ENCODE assay signal across 9 mouse cellular contexts in genomic region chr11:78347070-78347754, GRCm38 (mm10). TPM values are rescaled to one million over a fixed set of nuclear protein-coding genes. Genes with fewer than 3 reads are reported as not detected.
DNase-seq lines count a peak whose midpoint lies in the region; ATAC-seq and TF ChIP-seq lines count a peak whose summit lies in the region.
"Had no signal": no experiment of that assay in that cellular context is flagged by ENCODE, and none has a peak within 500 bp of the region (broad histone marks: within the 10 kb centered on the region; RNA-seq: fewer than 3 reads in every experiment).

No protein-coding gene starts in this region.

- H3K36me3 ChIP-seq in kidney, embryonic 16.5 days (ENCODE audit: insufficient read depth, low read length), result peaks cover 7% of the 10 kb centered on the region; the same call in 1 of the 2 replicates
- H3K36me3 ChIP-seq in heart, postnatal 0 days (replicated peaks; ENCODE audit: control insufficient read depth, insufficient read depth, low read length), result peaks cover 6% of the 10 kb centered on the region; the same call in 1 of the 2 replicates
- peaks cover 18% of the 10 kb centered on the region for H3K36me3 ChIP-seq in liver, embryonic 12.5 days

- no peaks in the 10 kb centered on the region for H3K9me3 ChIP-seq in kidney, embryonic 16.5 days (ENCODE audit: low read length)
- H3K9me3 ChIP-seq in heart, postnatal 0 days (replicated peaks; ENCODE audit: control insufficient read depth, low read length), result no peaks in the 10 kb centered on the region
- no peaks in the 10 kb centered on the region for H3K9me3 ChIP-seq in liver, embryonic 12.5 days (replicated peaks)

- ATAC-seq in kidney, embryonic 16.5 days (ENCODE audit: low FRiP score, low TSS enrichment), result no peak
- peak; percentile 34; the same call in 1 of the 2 replicates for ATAC-seq in heart, postnatal 0 days (ENCODE audit: insufficient read depth, low read depth)
- ATAC-seq in liver, embryonic 12.5 days, result no peak
- ATAC-seq in neutrophil, adult 5-6 weeks (ENCODE audit: extremely low read depth, insufficient number of reproducible peaks, low FRiP score, poor library complexity, severe bottlenecking), result peak; percentile 37
- no peak for ATAC-seq in activated CD4-positive, CD25-positive, alpha-beta regulatory T cell, adult 4 months

- 84% methylated on average over 10 of the region's 10 CpGs for WGBS in kidney, embryonic 16.5 days
- WGBS in heart, postnatal 0 days, result 89% methylated on average over 10 of the region's 10 CpGs
- WGBS in liver, embryonic 12.5 days (ENCODE audit: insufficient replicate concordance), result 84% methylated on average over 10 of the region's 10 CpGs

- H3K4me3 ChIP-seq in kidney, embryonic 16.5 days (ENCODE audit: low read length), result no peak overlapping the region
- H3K4me3 ChIP-seq in heart, postnatal 0 days (ENCODE audit: low read depth, low read length), result no peak overlapping the region
- H3K4me3 ChIP-seq in liver, embryonic 12.5 days, result no peak overlapping the region

- DNase-seq in kidney, adult 18-20 months, result peak; percentile 80
- peak; percentile 79 for DNase-seq in MN1 (ENCODE audit: low spot score)
- DNase-seq in cerebellum, adult 9-11 months, result peak; percentile 76
- peak; percentile 46 for DNase-seq in heart, postnatal 0 days (ENCODE audit: low spot score)

- H3K27ac ChIP-seq in kidney, embryonic 16.5 days (ENCODE audit: low read length), result no peak overlapping the region
- no peak overlapping the region for H3K27ac ChIP-seq in heart, postnatal 0 days (ENCODE audit: low read depth)
- 0 out of 2 replicates have a peak overlapping the region, but pooled peaks have one; percentile 95 for H3K27ac ChIP-seq in liver, embryonic 12.5 days

- H3K4me2 ChIP-seq in kidney, embryonic 16.5 days (replicated peaks; ENCODE audit: low read depth, low read length), result no peak overlapping the region
- H3K4me2 ChIP-seq in heart, postnatal 0 days (ENCODE audit: low read depth, low read length), result no peak overlapping the region
- 0 out of 2 replicates have a peak overlapping the region, but pooled peaks have one; percentile 98 for H3K4me2 ChIP-seq in liver, embryonic 12.5 days

- peak; percentile 83 for TF ChIP-seq CTCF in heart, postnatal 0 days (IDR thresholded peaks at IDR 0.05; ENCODE audit: low read depth)

- peaks cover 37% of the 10 kb centered on the region for H3K4me1 ChIP-seq in kidney, embryonic 16.5 days (ENCODE audit: insufficient read depth, low read length)
- peaks cover 32% of the 10 kb centered on the region for H3K4me1 ChIP-seq in heart, postnatal 0 days (ENCODE audit: control insufficient read depth, insufficient read depth)
- H3K4me1 ChIP-seq in liver, embryonic 12.5 days, result peaks cover 69% of the 10 kb centered on the region

- no peaks in the 10 kb centered on the region for H3K27me3 ChIP-seq in kidney, embryonic 16.5 days (ENCODE audit: insufficient read depth, low read length)
- no peaks in the 10 kb centered on the region for H3K27me3 ChIP-seq in heart, postnatal 0 days (ENCODE audit: control insufficient read depth, insufficient read depth, low read length)
- no peaks in the 10 kb centered on the region for H3K27me3 ChIP-seq in liver, embryonic 12.5 days (replicated peaks)

- no peak overlapping the region for H3K9ac ChIP-seq in kidney, embryonic 16.5 days (replicated peaks; ENCODE audit: low read length)
- H3K9ac ChIP-seq in heart, postnatal 0 days (replicated peaks; ENCODE audit: low read depth, low read length), result no peak overlapping the region
- H3K9ac ChIP-seq in liver, embryonic 12.5 days, result no peak overlapping the region

- TF ChIP-seq EP300 in heart, postnatal 0 days (IDR thresholded peaks at IDR 0.05; ENCODE audit: low read depth), result no peak

RNA-seq across cellular contexts. Expression of gene Unc119, which starts 3.9 kb away (rescaled TPM):
- 39.4 and 42.3 TPM in 2 replicates for polyA plus RNA-seq in kidney, embryonic 16.5 days (2015; fragmentation: Nextera tagmentation; extraction: Ambion mirVana)
- total RNA-seq in heart, postnatal 0 days (2014; rRNA removed; ENCODE audit: low replicate concordance), result 52.9 and 57.3 TPM in 2 replicates
- polyA plus RNA-seq in heart, postnatal 0 days (2015; fragmentation: Nextera tagmentation; extraction: Ambion mirVana), result 20.9 and 24.8 TPM in 2 replicates
- 46.5 and 50.4 TPM in 2 replicates for polyA plus RNA-seq in liver, embryonic 12.5 days (2016; fragmentation: Nextera tagmentation; extraction: Ambion mirVana)
- total RNA-seq in neutrophil, adult 5-6 weeks (2017), result 62.9 and 76.7 TPM in 2 replicates
- 10 to 100 TPM; 17.0 to 17.6 TPM for polyA plus RNA-seq in activated CD4-positive, CD25-positive, alpha-beta regulatory T cell, adult 4 months (2017; shearing (Covaris generic))

RNA-seq across cellular contexts. Expression of gene Pigs, which starts 19.0 kb away (rescaled TPM):
- polyA plus RNA-seq in kidney, embryonic 16.5 days (2015; fragmentation: Nextera tagmentation; extraction: Ambion mirVana), result 97.0 and 100 TPM in 2 replicates
- total RNA-seq in heart, postnatal 0 days (2014; rRNA removed; ENCODE audit: low replicate concordance), result 36.0 and 39.7 TPM in 2 replicates
- polyA plus RNA-seq in heart, postnatal 0 days (2015; fragmentation: Nextera tagmentation; extraction: Ambion mirVana), result 31.2 and 32.3 TPM in 2 replicates
- polyA plus RNA-seq in liver, embryonic 12.5 days (2016; fragmentation: Nextera tagmentation; extraction: Ambion mirVana), result 40.8 and 42.6 TPM in 2 replicates
- total RNA-seq in neutrophil, adult 5-6 weeks (2017), result 17.2 and 21.1 TPM in 2 replicates
- 10 to 100 TPM; 43.6 to 66.6 TPM for polyA plus RNA-seq in activated CD4-positive, CD25-positive, alpha-beta regulatory T cell, adult 4 months (2017; shearing (Covaris generic))

RNA-seq across cellular contexts. Expression of gene Aldoc, which starts 24.4 kb away (rescaled TPM):
- polyA plus RNA-seq in kidney, embryonic 16.5 days (2015; fragmentation: Nextera tagmentation; extraction: Ambion mirVana), result 8.3 and 10.2 TPM in 2 replicates
- total RNA-seq in heart, postnatal 0 days (2014; rRNA removed; ENCODE audit: low replicate concordance), result 32.5 and 50.7 TPM in 2 replicates
- polyA plus RNA-seq in heart, postnatal 0 days (2015; fragmentation: Nextera tagmentation; extraction: Ambion mirVana), result 15.1 and 15.2 TPM in 2 replicates
- 4.7 and 5.1 TPM in 2 replicates for polyA plus RNA-seq in liver, embryonic 12.5 days (2016; fragmentation: Nextera tagmentation; extraction: Ambion mirVana)
- 1.7 and 2.9 TPM in 2 replicates for total RNA-seq in neutrophil, adult 5-6 weeks (2017)
- 1 to 10 TPM; 5.6 to 8.6 TPM for polyA plus RNA-seq in activated CD4-positive, CD25-positive, alpha-beta regulatory T cell, adult 4 months (2017; shearing (Covaris generic))

RNA-seq across cellular contexts. Expression of gene Foxn1, which starts 39.1 kb away (rescaled TPM):
- polyA plus RNA-seq in kidney, embryonic 16.5 days (2015; fragmentation: Nextera tagmentation; extraction: Ambion mirVana), result 0.05 TPM in 1 of 2 replicates, not detected in the other
- total RNA-seq in heart, postnatal 0 days (2014; rRNA removed; ENCODE audit: low replicate concordance), result not detected in 2 replicates
- not detected in 2 replicates for polyA plus RNA-seq in heart, postnatal 0 days (2015; fragmentation: Nextera tagmentation; extraction: Ambion mirVana)
- polyA plus RNA-seq in liver, embryonic 12.5 days (2016; fragmentation: Nextera tagmentation; extraction: Ambion mirVana), result not detected in 2 replicates
- total RNA-seq in neutrophil, adult 5-6 weeks (2017), result not detected in 2 replicates
- not detected for polyA plus RNA-seq in activated CD4-positive, CD25-positive, alpha-beta regulatory T cell, adult 4 months (2017; shearing (Covaris generic))
- polyA plus RNA-seq: neural tube, embryonic 14.5 days had no signal

RNA-seq across cellular contexts. Expression of gene Spag5, which starts 45.9 kb away (rescaled TPM):
- 41.7 and 48.6 TPM in 2 replicates for polyA plus RNA-seq in kidney, embryonic 16.5 days (2015; fragmentation: Nextera tagmentation; extraction: Ambion mirVana)
- total RNA-seq in heart, postnatal 0 days (2014; rRNA removed; ENCODE audit: low replicate concordance), result 16.8 and 23.4 TPM in 2 replicates
- 5.5 and 6.8 TPM in 2 replicates for polyA plus RNA-seq in heart, postnatal 0 days (2015; fragmentation: Nextera tagmentation; extraction: Ambion mirVana)
- polyA plus RNA-seq in liver, embryonic 12.5 days (2016; fragmentation: Nextera tagmentation; extraction: Ambion mirVana), result 38.6 and 40.0 TPM in 2 replicates
- total RNA-seq in neutrophil, adult 5-6 weeks (2017), result 0.37 and 0.93 TPM in 2 replicates
- 1 to 10 TPM; 7.3 to 7.4 TPM for polyA plus RNA-seq in activated CD4-positive, CD25-positive, alpha-beta regulatory T cell, adult 4 months (2017; shearing (Covaris generic))

Comparison
In these comparisons a context has a peak if more than half of its experiments do, and no peak if none do; other contexts are left out.
1. ATAC-seq: peak in heart, postnatal 0 days (single experiment) and neutrophil, adult 5-6 weeks (single experiment); none in kidney, embryonic 16.5 days (single experiment), liver, embryonic 12.5 days (single experiment) and activated CD4-positive, CD25-positive, alpha-beta regulatory T cell, adult 4 months (single experiment).
2. Peak in every context shown above with its lines, with median percentiles within 50 percentile points of each other: DNase-seq.